Mouse (Mus musculus): ENCODE measurements around the gene Csrnp1. TPM values are rescaled to one million over a fixed set of nuclear protein-coding genes. Genes with fewer than 3 reads are reported as not detected.

Csrnp1 gene
- polyA plus RNA-seq, 1 experiment from 2014 or later: 1.5 TPM

DNA sequence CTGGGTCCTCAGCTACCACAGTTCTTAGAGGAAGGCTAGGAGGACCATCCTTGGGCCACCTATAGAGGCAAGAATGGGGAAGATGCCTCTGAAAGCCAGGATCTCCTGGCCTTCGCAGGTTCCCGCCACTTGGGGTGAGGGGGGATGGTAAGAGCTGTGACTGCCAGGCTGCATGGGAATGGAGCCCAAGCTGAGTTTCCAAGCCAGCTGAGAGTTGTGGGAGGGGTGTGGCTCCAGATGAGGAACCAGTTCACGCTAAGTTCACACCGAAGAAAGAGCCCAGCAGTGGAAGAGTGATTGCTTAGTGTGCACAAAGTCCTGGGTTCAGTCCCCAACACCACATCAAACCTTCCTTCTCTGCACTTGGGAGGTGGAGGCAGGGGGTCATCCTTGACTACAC, 22.2 kb downstream of the Csrnp1 start:
- no peaks in the 10 kb centered on the region for H3K9me3 ChIP-seq (ENCODE audit: control insufficient read depth, low read length)
- no peak overlapping the region for H3K4me2 ChIP-seq (ENCODE audit: low read depth, severe bottlenecking)
- H3K4me3 ChIP-seq (ENCODE audit: low read depth, low read length): no peak overlapping the region
- ATAC-seq (ENCODE audit: insufficient number of reproducible peaks, low FRiP score, low TSS enrichment, low read depth) (no peak), DNase-seq (ENCODE audit: low spot score) (no peak)
- 80% methylated on average over 4 of the region's 4 CpGs for WGBS
- H3K27me3 ChIP-seq (ENCODE audit: control insufficient read depth, insufficient read depth, low read length): no peaks in the 10 kb centered on the region
- peaks cover 5% of the 10 kb centered on the region; the same call in 1 of the 2 replicates for H3K4me1 ChIP-seq (ENCODE audit: control insufficient read depth, insufficient read depth, low read length)
- H3K36me3 ChIP-seq (ENCODE audit: control insufficient read depth, insufficient read depth, low read length): no peaks in the 10 kb centered on the region
- no peak overlapping the region for H3K9ac ChIP-seq (ENCODE audit: low read length)
- no peak overlapping the region for H3K27ac ChIP-seq (replicated peaks; ENCODE audit: low read depth, low read length)

DNA sequence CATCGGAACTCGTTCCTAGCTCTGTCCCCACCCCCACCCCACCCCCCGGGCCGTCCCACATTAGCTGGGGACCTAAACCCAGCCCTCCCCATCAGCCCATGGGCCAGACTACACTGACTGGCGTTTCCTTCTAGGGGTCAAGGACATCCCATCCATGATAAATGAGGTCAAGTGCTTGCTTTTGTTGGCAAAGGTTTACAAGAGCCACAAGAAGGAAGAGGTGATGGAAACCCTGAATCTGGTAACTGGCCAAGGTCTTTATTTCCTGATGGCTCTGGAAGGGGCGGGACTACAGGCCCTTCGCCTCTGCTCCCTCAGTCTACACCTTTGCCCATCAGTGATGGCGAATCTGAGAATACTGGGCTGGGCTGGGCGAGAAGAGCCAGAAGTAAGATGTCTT, 25.6 kb downstream of the Csrnp1 start:
- no peak for ATAC-seq (ENCODE audit: insufficient number of reproducible peaks, low FRiP score, low TSS enrichment, low read depth)

DNA sequence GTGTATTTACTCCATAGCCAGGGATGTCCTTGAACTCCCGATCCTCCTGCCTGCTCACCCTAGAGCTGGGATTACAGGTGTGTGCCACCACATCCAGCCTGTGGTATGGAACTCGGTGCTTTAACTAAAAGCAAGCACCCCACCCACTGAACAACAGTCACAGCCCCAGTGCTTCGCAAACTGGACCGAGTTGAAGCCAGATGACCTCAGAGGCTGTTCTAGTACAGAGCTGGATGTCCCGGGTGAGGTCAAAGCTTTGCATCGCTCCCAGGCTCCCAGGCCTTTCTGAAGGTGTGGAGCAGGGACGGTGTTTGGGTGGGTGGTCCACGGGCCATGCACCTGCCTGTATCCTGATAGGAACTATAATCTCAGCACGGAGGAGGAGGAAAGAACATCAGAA, 33.1 kb downstream of the Csrnp1 start:
- Histone ChIP-seq H3K4me1 (ENCODE audit: control insufficient read depth, insufficient read depth, low read length) (no peaks in the 10 kb centered on the region), H3K4me3 (ENCODE audit: low read depth, low read length) (no peak overlapping the region), H3K9me3 (ENCODE audit: control insufficient read depth, low read length) (no peaks in the 10 kb centered on the region), H3K36me3 (ENCODE audit: control insufficient read depth, insufficient read depth, low read length) (no peaks in the 10 kb centered on the region), H3K27me3 (ENCODE audit: control insufficient read depth, insufficient read depth, low read length) (no peaks in the 10 kb centered on the region), H3K9ac (ENCODE audit: low read length) (no peak overlapping the region), H3K4me2 (ENCODE audit: low read depth, severe bottlenecking) (no peak overlapping the region), H3K27ac (replicated peaks; ENCODE audit: low read depth, low read length) (no peak overlapping the region)
- WGBS: 85% methylated on average over 9 of the region's 9 CpGs
- DNase-seq (ENCODE audit: low spot score): no peak
- ATAC-seq (ENCODE audit: insufficient number of reproducible peaks, low FRiP score, low TSS enrichment, low read depth): no peak

More for the DNA sequence above, 25.6 kb downstream of the Csrnp1 start:
- Histone ChIP-seq H3K4me3 (ENCODE audit: low read depth, low read length) (no peak overlapping the region), H3K27me3 (ENCODE audit: control insufficient read depth, insufficient read depth, low read length) (no peaks in the 10 kb centered on the region), H3K4me1 (ENCODE audit: control insufficient read depth, insufficient read depth, low read length) (peaks cover 5% of the 10 kb centered on the region; the same call in 1 of the 2 replicates), H3K9ac (ENCODE audit: low read length) (no peak overlapping the region), H3K27ac (replicated peaks; ENCODE audit: low read depth, low read length) (no peak overlapping the region), H3K9me3 (ENCODE audit: control insufficient read depth, low read length) (no peaks in the 10 kb centered on the region), H3K36me3 (ENCODE audit: control insufficient read depth, insufficient read depth, low read length) (no peaks in the 10 kb centered on the region), H3K4me2 (ENCODE audit: low read depth, severe bottlenecking) (no peak overlapping the region)
- no peak for DNase-seq (ENCODE audit: low spot score)
- WGBS: 84% methylated on average over 9 of the region's 9 CpGs

DNA sequence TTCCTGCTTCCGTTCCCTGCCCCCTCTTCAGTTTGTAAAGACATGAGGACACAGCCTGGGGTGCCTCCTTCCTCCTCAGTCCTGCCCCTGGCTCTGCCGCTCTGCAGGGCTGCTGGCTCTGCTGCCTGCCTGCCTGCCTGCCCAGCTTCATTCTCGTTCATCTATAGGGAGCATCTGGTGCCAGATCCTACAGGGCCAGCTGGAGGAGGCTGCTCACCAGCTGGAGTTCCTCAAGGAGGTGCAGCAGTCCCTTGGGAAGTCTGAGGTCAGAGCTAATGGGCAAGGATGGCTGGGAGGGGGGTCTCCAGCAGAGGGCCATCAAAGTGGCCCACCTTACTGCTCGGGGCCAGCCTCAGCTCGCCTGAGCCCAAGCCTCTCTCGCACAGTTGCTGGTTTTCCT, 34.0 kb downstream of the Csrnp1 start:
- Histone ChIP-seq H3K27me3 (ENCODE audit: control insufficient read depth, insufficient read depth, low read length) (no peaks in the 10 kb centered on the region), H3K4me2 (ENCODE audit: low read depth, severe bottlenecking) (no peak overlapping the region), H3K27ac (replicated peaks; ENCODE audit: low read depth, low read length) (no peak overlapping the region), H3K9ac (ENCODE audit: low read length) (no peak overlapping the region), H3K4me1 (ENCODE audit: control insufficient read depth, insufficient read depth, low read length) (no peaks in the 10 kb centered on the region), H3K9me3 (ENCODE audit: control insufficient read depth, low read length) (no peaks in the 10 kb centered on the region), H3K36me3 (ENCODE audit: control insufficient read depth, insufficient read depth, low read length) (no peaks in the 10 kb centered on the region), H3K4me3 (ENCODE audit: low read depth, low read length) (no peak overlapping the region)
- no peak for ATAC-seq (ENCODE audit: insufficient number of reproducible peaks, low FRiP score, low TSS enrichment, low read depth)
- no peak for DNase-seq (ENCODE audit: low spot score)
- 53% methylated on average over 6 of the region's 6 CpGs for WGBS

DNA sequence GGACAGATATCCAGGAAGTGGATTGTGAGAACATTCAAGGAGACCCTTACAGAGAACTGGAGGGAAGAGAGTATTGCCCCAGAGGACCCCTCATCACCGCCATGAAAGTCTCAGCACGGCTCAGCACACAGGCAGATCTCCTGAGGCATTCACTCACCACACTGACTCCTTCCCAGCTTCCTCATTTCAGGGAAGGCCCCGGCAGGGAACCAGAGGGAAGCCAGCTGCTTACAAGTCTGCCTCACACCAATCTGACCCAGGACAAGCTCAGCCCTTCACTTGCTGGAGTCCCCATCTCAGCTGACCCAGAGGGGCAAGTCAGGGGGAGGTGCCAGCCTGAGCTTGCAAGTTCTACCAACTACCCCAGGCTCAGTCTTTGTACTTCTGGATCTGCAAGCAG, 35.7 kb downstream of the Csrnp1 start:
- no peaks in the 10 kb centered on the region for H3K9me3 ChIP-seq (ENCODE audit: control insufficient read depth, low read length)
- 51% methylated on average over 3 of the region's 3 CpGs for WGBS
- no peak for ATAC-seq (ENCODE audit: insufficient number of reproducible peaks, low FRiP score, low TSS enrichment, low read depth)
- DNase-seq (ENCODE audit: low spot score): no peak
- H3K36me3 ChIP-seq (ENCODE audit: control insufficient read depth, insufficient read depth, low read length): no peaks in the 10 kb centered on the region
- no peak overlapping the region for H3K4me3 ChIP-seq (ENCODE audit: low read depth, low read length)
- H3K27me3 ChIP-seq (ENCODE audit: control insufficient read depth, insufficient read depth, low read length): no peaks in the 10 kb centered on the region
- H3K27ac ChIP-seq (replicated peaks; ENCODE audit: low read depth, low read length): no peak overlapping the region
- H3K4me2 ChIP-seq (ENCODE audit: low read depth, severe bottlenecking): no peak overlapping the region
- no peaks in the 10 kb centered on the region for H3K4me1 ChIP-seq (ENCODE audit: control insufficient read depth, insufficient read depth, low read length)
- no peak overlapping the region for H3K9ac ChIP-seq (ENCODE audit: low read length)

DNA sequence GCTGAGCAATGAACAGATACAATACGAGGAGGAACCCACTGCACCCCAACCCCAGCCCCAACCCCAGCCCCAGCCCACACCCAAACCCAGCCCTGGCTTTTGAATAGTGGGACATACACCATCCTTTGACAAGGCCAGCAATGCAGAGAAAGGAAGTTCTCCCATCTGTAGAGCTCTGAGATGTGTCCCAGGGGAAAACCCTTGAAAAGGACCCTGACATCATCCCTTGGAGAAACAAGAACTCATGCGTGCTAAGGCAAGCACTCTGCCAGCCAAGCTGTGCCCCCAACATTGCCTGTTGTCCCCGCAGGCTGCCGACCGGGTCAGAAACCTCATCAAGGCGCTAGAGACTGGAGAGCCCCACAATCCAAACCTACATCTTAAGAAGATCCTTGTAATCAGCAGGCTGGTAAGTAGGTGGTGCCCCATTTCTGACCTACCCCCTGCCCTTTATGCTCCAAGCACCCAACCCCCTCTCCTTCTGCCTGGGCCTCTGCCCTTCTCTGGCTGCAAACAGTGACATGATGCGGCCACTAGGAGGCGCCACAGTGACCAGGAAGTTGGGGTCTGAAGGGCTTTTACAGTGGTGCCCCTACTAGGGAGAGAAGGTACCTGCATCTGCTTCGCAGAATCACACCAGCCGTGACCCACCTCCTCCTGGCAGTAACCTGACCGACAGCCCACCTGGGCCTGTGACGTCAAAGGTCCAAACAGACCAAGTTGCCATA, 39.1 kb downstream of the Csrnp1 start:
- ATAC-seq (ENCODE audit: insufficient number of reproducible peaks, low FRiP score, low TSS enrichment, low read depth): no peak
- Histone ChIP-seq H3K9ac (ENCODE audit: low read length) (no peak overlapping the region), H3K27me3 (ENCODE audit: control insufficient read depth, insufficient read depth, low read length) (no peaks in the 10 kb centered on the region), H3K27ac (replicated peaks; ENCODE audit: low read depth, low read length) (no peak overlapping the region), H3K9me3 (ENCODE audit: control insufficient read depth, low read length) (no peaks in the 10 kb centered on the region), H3K4me1 (ENCODE audit: control insufficient read depth, insufficient read depth, low read length) (no peaks in the 10 kb centered on the region; the same call in 1 of the 2 replicates), H3K4me2 (ENCODE audit: low read depth, severe bottlenecking) (no peak overlapping the region), H3K36me3 (ENCODE audit: control insufficient read depth, insufficient read depth, low read length) (no peaks in the 10 kb centered on the region), H3K4me3 (ENCODE audit: low read depth, low read length) (no peak overlapping the region)
- DNase-seq (ENCODE audit: low spot score): no peak
- 67% methylated on average over 12 of the region's 12 CpGs for WGBS

DNA sequence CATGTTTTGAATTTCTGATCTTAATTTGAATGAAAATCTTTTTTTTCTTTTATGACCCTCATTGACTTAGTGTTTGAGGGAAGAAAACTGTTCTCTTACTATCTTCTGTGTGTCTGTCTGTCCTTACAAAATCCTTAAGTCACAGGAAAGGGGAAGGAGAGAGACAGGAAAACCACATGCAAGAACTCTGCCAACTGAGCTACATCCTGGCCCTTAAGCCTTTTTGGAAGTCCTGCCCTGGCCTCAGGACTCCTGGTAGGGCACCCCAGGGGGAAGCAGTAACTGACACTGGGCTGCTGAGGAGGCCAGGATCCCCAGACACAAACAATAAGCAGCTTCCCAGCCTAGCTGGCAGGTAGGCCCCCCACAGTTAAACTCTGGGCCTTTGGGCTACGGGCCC, 41.1 kb downstream of the Csrnp1 start:
- Histone ChIP-seq H3K4me1 (ENCODE audit: control insufficient read depth, insufficient read depth, low read length) (peaks cover 7% of the 10 kb centered on the region; the same call in 1 of the 2 replicates), H3K4me2 (ENCODE audit: low read depth, severe bottlenecking) (no peak overlapping the region), H3K9me3 (ENCODE audit: control insufficient read depth, low read length) (no peaks in the 10 kb centered on the region), H3K9ac (ENCODE audit: low read length) (no peak overlapping the region), H3K36me3 (ENCODE audit: control insufficient read depth, insufficient read depth, low read length) (no peaks in the 10 kb centered on the region), H3K4me3 (ENCODE audit: low read depth, low read length) (no peak overlapping the region), H3K27ac (replicated peaks; ENCODE audit: low read depth, low read length) (no peak overlapping the region), H3K27me3 (ENCODE audit: control insufficient read depth, insufficient read depth, low read length) (no peaks in the 10 kb centered on the region)
- DNase-seq (ENCODE audit: low spot score): no peak
- 82% methylated on average over 1 of the region's 1 CpGs for WGBS
- no peak for ATAC-seq (ENCODE audit: insufficient number of reproducible peaks, low FRiP score, low TSS enrichment, low read depth)

DNA sequence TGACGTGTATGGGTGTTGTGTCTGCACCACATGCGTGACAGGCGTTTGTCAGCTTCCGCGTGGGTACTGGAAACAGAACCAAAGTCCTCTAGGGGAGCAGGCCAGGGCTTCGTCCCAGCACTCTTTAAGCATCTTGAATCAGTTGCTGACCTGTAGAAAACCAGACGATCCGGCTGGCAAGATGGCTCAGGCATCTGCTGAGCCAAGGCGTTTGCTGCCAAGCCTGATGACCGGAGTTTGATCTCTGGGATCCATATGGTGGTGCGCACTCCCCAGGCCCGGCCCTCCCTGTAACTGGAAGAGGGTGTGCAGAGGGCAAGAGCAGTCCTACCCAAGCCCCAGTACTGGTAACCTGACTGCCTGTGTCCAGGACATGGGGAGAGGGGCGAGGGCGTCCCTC, 42.6 kb downstream of the Csrnp1 start:
- H3K4me1 ChIP-seq (ENCODE audit: control insufficient read depth, insufficient read depth, low read length): peaks cover 10% of the 10 kb centered on the region; the same call in 1 of the 2 replicates
- no peaks in the 10 kb centered on the region for H3K9me3 ChIP-seq (ENCODE audit: control insufficient read depth, low read length)
- H3K27me3 ChIP-seq (ENCODE audit: control insufficient read depth, insufficient read depth, low read length): no peaks in the 10 kb centered on the region
- ATAC-seq (ENCODE audit: insufficient number of reproducible peaks, low FRiP score, low TSS enrichment, low read depth) (no peak), DNase-seq (ENCODE audit: low spot score) (no peak)
- H3K4me3 ChIP-seq (ENCODE audit: low read depth, low read length): no peak overlapping the region
- H3K9ac ChIP-seq (ENCODE audit: low read length): no peak overlapping the region
- no peak overlapping the region for H3K4me2 ChIP-seq (ENCODE audit: low read depth, severe bottlenecking)
- no peak overlapping the region for H3K27ac ChIP-seq (replicated peaks; ENCODE audit: low read depth, low read length)
- WGBS: 84% methylated on average over 14 of the region's 14 CpGs
- H3K36me3 ChIP-seq (ENCODE audit: control insufficient read depth, insufficient read depth, low read length): no peaks in the 10 kb centered on the region

DNA sequence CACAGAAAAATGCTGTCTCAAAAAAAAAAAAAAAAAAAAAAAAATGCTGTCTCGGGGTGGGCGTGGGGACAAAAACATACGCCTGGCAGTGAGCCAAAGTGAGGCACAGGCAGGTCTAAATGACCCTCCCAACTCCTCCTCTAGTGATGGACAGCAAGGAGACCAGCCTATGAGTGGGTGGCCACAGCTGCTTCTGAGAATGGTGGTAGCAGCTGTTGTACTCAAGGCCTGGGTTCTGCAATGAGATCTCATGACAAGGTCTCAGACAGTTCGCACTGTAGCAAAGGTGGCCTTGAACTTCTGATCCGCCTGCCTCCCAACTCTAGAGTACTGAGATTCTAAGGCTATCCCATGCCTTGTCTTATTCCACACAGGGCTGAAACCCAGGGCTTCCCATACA, 43.1 kb downstream of the Csrnp1 start:
- Histone ChIP-seq H3K27ac (replicated peaks; ENCODE audit: low read depth, low read length) (no peak overlapping the region), H3K4me1 (ENCODE audit: control insufficient read depth, insufficient read depth, low read length) (peaks cover 11% of the 10 kb centered on the region; the same call in 1 of the 2 replicates), H3K4me2 (ENCODE audit: low read depth, severe bottlenecking) (no peak overlapping the region), H3K27me3 (ENCODE audit: control insufficient read depth, insufficient read depth, low read length) (no peaks in the 10 kb centered on the region), H3K9me3 (ENCODE audit: control insufficient read depth, low read length) (no peaks in the 10 kb centered on the region), H3K4me3 (ENCODE audit: low read depth, low read length) (no peak overlapping the region), H3K36me3 (ENCODE audit: control insufficient read depth, insufficient read depth, low read length) (no peaks in the 10 kb centered on the region), H3K9ac (ENCODE audit: low read length) (no peak overlapping the region)
- no peak for ATAC-seq (ENCODE audit: insufficient number of reproducible peaks, low FRiP score, low TSS enrichment, low read depth)
- no peak for DNase-seq (ENCODE audit: low spot score)
- WGBS: 89% methylated on average over 5 of the region's 5 CpGs

Measured in limb, embryonic 11.5 days (tissue).